Mouse (Mus musculus): ENCODE measurements around the gene Gatad2b.

DNA sequence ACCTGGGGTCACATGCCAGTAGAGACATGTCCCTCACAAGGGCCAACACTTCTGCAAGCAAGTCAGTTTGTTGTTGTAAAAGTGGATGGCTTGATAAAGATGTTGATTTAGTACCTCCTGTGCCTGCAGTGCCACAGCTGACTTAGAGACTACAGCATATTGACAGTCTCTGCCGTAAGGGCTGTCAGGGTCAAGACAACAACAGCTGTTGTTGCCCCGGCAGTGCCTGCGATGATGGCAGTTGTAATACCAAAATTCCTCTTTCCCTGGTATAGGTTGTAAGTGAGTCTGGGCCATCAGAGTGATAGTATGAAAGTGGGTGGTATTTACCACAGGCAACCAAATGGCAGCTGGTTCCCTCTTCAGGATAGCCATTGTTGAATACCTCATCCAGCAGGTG is 12.8 kb downstream of the Gatad2b start:
- TF ChIP-seq GATA1 (IDR thresholded peaks at IDR 0.05; ENCODE audit: borderline replicate concordance, low read length) (no peak), FLI1 (IDR thresholded peaks at IDR 0.05; ENCODE audit: low read length) (no peak)
